Mouse (Mus musculus): ENCODE measurements at regions not wholly inside any gene's neighbourhood (a gene's known extent, or its start where the extent isn't known, plus 50 kb on each side); places are given as distances from the start of the nearest gene placed in this dataset.

GRCm38 (mm10) chr10:117493824-117494121 lies 114.0 kb upstream of the Cpsf6 start:
- TF ChIP-seq EP300 (IDR thresholded peaks at IDR 0.05), result no peak
- no peak for TF ChIP-seq CTCF (IDR thresholded peaks at IDR 0.05)

Data from lung, postnatal 0 days (tissue).